In the genomic region with DNA sequence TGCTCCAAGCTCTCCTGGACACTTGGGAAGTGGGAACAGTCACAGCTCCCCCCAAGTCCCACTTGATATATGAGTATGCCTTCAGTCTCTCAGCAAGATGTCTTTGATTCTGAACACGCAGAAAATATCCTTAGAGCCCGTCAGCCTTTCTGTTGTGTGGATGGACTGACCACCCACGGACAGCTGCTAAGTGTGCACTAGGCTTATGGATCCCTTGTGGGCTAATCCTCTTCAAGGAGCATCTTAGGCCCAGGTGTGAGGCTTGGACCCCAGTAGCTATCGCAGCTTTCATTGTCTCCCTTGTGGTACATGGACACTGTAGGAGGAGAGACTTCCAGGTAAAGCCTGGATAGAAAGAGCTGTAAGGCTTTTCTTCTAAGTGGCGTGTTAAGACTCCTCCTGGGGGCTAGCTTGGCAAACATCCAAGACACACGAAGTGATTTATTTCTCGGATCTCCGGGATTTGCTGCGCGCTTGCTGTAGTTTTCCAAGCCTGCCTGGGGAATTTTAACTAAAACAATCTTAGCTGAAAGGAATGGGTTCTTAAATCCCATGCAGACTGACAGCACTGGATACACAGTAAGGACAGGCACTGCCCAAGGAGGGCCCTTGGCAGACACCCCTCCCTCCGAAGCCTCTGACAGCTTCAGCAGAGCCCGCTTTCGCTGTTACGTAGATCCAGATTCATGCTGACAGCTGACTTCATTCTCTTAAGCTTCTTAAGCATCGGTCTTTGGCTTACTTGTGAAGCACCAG, we compare ENCODE assay signal across 10 mouse cellular contexts.
DNase-seq lines count a peak whose midpoint lies in the region; ATAC-seq and TF ChIP-seq lines count a peak whose summit lies in the region.
"Had no signal": no experiment of that assay in that cellular context is flagged by ENCODE, and none has a peak within 500 bp of the region (broad histone marks: within the 10 kb centered on the region; RNA-seq: fewer than 3 reads in every experiment).

No protein-coding gene starts in this region.

- TF ChIP-seq CTCF in forebrain, postnatal 0 days (IDR thresholded peaks at IDR 0.05; ENCODE audit: low read depth): no peak

- no peak overlapping the region for H3K9ac ChIP-seq in forebrain, postnatal 0 days

- DNase-seq in layer of hippocampus, adult 8-10 months (ENCODE audit: low spot score in 2 of 2): peak; percentile 43 to 53
- DNase-seq in layer of hippocampus, postnatal 25 days (ENCODE audit: extremely low spot score in 1 of 2, low spot score in 1 of 2): no peak
- peak; percentile 65 for DNase-seq in forebrain, postnatal 0 days
- peak; percentile 60 to 78 for DNase-seq in left cerebral cortex, postnatal 25 days (ENCODE audit: low spot score in 2 of 2)
- peak; percentile 53 for DNase-seq in retina, postnatal 7 days (ENCODE audit: low read depth, low spot score)
- no peak for DNase-seq in cerebellum, adult 11-12 months
- DNase-seq in cerebellum, adult 8-10 months: no peak
- no peak for DNase-seq in B cell, adult 2 months
- DNase-seq: gastrocnemius, adult 2 months; kidney, adult 8-10 months had no signal

- H3K27ac ChIP-seq in forebrain, postnatal 0 days (ENCODE audit: low read depth, low read length): no peak overlapping the region
- H3K27ac ChIP-seq: gastrocnemius, adult 2 months had no signal

- 29% methylated on average over 15 of the region's 15 CpGs for WGBS in forebrain, postnatal 0 days

- no peaks in the 10 kb centered on the region for H3K4me1 ChIP-seq in forebrain, postnatal 0 days (ENCODE audit: insufficient read depth)

- H3K4me2 ChIP-seq in forebrain, postnatal 0 days (ENCODE audit: low read depth): peak overlapping the region; percentile 20; the same call in 1 of the 2 replicates

- intact Hi-C loops in left cerebral cortex, postnatal 25 days (cut with DNase I): loop anchor here (2.0 to 5.0 kb wide), 3 partner anchors 81 to 201 kb away; no protein-coding TSS in a partner anchor

- no peaks in the 10 kb centered on the region for H3K27me3 ChIP-seq in forebrain, postnatal 0 days (ENCODE audit: insufficient read depth, low read length)

- no peaks in the 10 kb centered on the region for H3K36me3 ChIP-seq in forebrain, postnatal 0 days (ENCODE audit: insufficient read depth)

- no peak overlapping the region for H3K4me3 ChIP-seq in forebrain, postnatal 0 days (ENCODE audit: low read depth, low read length)
- H3K4me3 ChIP-seq: gastrocnemius, adult 2 months had no signal

- no peaks in the 10 kb centered on the region for H3K9me3 ChIP-seq in forebrain, postnatal 0 days (ENCODE audit: low read length)

- peak; percentile 35 for ATAC-seq in forebrain, postnatal 0 days

Comparison
In these comparisons a context has a peak if more than half of its experiments do, and no peak if none do; other contexts are left out.
1. DNase-seq: peak in layer of hippocampus, adult 8-10 months (2 of 2), forebrain, postnatal 0 days (single experiment), left cerebral cortex, postnatal 25 days (2 of 2) and retina, postnatal 7 days (single experiment); none in layer of hippocampus, postnatal 25 days (0 of 2), cerebellum, adult 11-12 months (single experiment), cerebellum, adult 8-10 months (single experiment) and B cell, adult 2 months (0 of 2).